Mouse (Mus musculus): ENCODE results near the gene Ifit3b.
"Not testable (repeated sequence)": the region's sequence is repeated elsewhere in the genome, so short reads cannot be mapped to it uniquely, and the experiment has no call there.

Ifit3b gene

GRCm38 (mm10) chr19:34607237-34608051 lies at the start of gene Ifit3b:
Gene Ifit3b (plus strand): TSS chr19:34607970.
- TF ChIP-seq GATA4 (IDR thresholded peaks at IDR 0.05; ENCODE audit: insufficient replicate concordance, low read length), result not testable (repeated sequence)

GRCm38 (mm10) chr19:34562556-34562955 lies 45.2 kb upstream of the Ifit3b start:
- TF ChIP-seq GATA4 (IDR thresholded peaks at IDR 0.05; ENCODE audit: insufficient replicate concordance, low read length), result peak; percentile 57; the same call in 1 of the 2 replicates

- no peak for TF ChIP-seq GATA4 (IDR thresholded peaks at IDR 0.05; ENCODE audit: insufficient replicate concordance, low read length)
Measured at GRCm38 (mm10) chr19:34566178-34566784, 41.5 kb upstream of the Ifit3b start.

- TF ChIP-seq GATA4 (IDR thresholded peaks at IDR 0.05; ENCODE audit: insufficient replicate concordance, low read length), result no peak
Measured at GRCm38 (mm10) chr19:34568988-34569895, 38.5 kb upstream of the Ifit3b start.

- no peak for TF ChIP-seq GATA4 (IDR thresholded peaks at IDR 0.05; ENCODE audit: insufficient replicate concordance, low read length)
Measured at GRCm38 (mm10) chr19:34569896-34570476, 37.8 kb upstream of the Ifit3b start.

- TF ChIP-seq GATA4 (IDR thresholded peaks at IDR 0.05; ENCODE audit: insufficient replicate concordance, low read length), result no peak
Measured at GRCm38 (mm10) chr19:34571080-34571479, 36.7 kb upstream of the Ifit3b start.

- no peak for TF ChIP-seq GATA4 (IDR thresholded peaks at IDR 0.05; ENCODE audit: insufficient replicate concordance, low read length)
Measured at GRCm38 (mm10) chr19:34573650-34574049, 34.1 kb upstream of the Ifit3b start.

- no peak for TF ChIP-seq GATA4 (IDR thresholded peaks at IDR 0.05; ENCODE audit: insufficient replicate concordance, low read length)
Measured at GRCm38 (mm10) chr19:34577121-34577520, 30.6 kb upstream of the Ifit3b start.

- not testable (repeated sequence) for TF ChIP-seq GATA4 (IDR thresholded peaks at IDR 0.05; ENCODE audit: insufficient replicate concordance, low read length)
Measured at GRCm38 (mm10) chr19:34583126-34583766, 24.5 kb upstream of the Ifit3b start, which contains the start of gene Ifit3. Gene Ifit3 (plus strand): TSS chr19:34583531.

GRCm38 (mm10) chr19:34588959-34589358 lies 18.8 kb upstream of the Ifit3b start:
- TF ChIP-seq GATA4 (IDR thresholded peaks at IDR 0.05; ENCODE audit: insufficient replicate concordance, low read length), result no peak

- no peak for TF ChIP-seq GATA4 (IDR thresholded peaks at IDR 0.05; ENCODE audit: insufficient replicate concordance, low read length)
Measured at GRCm38 (mm10) chr19:34593456-34593855, 14.3 kb upstream of the Ifit3b start.

- TF ChIP-seq GATA4 (IDR thresholded peaks at IDR 0.05; ENCODE audit: insufficient replicate concordance, low read length), result no peak
Measured at GRCm38 (mm10) chr19:34596811-34597210, 11.0 kb upstream of the Ifit3b start.

- TF ChIP-seq GATA4 (IDR thresholded peaks at IDR 0.05; ENCODE audit: insufficient replicate concordance, low read length), result no peak
Measured at GRCm38 (mm10) chr19:34598341-34598740, 9.4 kb upstream of the Ifit3b start.

GRCm38 (mm10) chr19:34601888-34602287 lies 5.9 kb upstream of the Ifit3b start, which contains the start of gene Ifit1bl1:
Gene Ifit1bl1 (minus strand): TSS chr19:34601956.
- TF ChIP-seq GATA4 (IDR thresholded peaks at IDR 0.05; ENCODE audit: insufficient replicate concordance, low read length), result not testable (repeated sequence)

Data from liver, adult (tissue).